In the genomic region with DNA sequence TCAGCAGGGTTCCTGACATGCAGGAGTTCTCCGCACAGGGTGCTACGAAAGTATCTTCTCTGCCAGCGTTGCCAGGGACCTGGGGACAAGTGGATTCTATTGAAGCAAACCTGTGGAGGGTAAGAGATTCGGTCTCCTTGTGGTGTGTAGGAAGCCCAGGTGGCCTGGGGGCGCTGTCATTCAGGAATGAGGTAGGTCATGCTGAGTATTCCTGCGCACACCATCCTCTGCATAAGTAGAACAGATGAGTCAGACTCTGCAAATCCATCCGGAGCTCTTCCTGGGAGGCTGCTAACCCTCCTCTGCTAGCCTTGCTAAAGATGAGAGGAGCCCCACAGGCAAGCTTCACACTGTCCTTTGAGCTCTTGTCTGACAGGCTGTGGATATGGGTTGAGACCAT, we compare ENCODE assay signal across 15 mouse cellular contexts. TPM values are rescaled to one million over a fixed set of nuclear protein-coding genes. Genes with fewer than 3 reads are reported as not detected.
DNase-seq lines count a peak whose midpoint lies in the region.
"Had no signal": no experiment of that assay in that cellular context is flagged by ENCODE, and none has a peak within 500 bp of the region (broad histone marks: within the 10 kb centered on the region; RNA-seq: fewer than 3 reads in every experiment).

No protein-coding gene starts in this region.

- DNase-seq in cerebellum, adult 9-11 months = peak; percentile 19
- no peak for DNase-seq in cerebellum, adult 18-20 months
- DNase-seq in layer of hippocampus, postnatal 36 days = peak; percentile 23 to 32
- no peak for DNase-seq in layer of hippocampus, adult 8-10 months (ENCODE audit: low spot score in 2 of 2)
- peak; percentile 58 to 61 for DNase-seq in left cerebral cortex, postnatal 36 days (ENCODE audit: low spot score in 2 of 2)
- DNase-seq in left cerebral cortex, postnatal 10 days (ENCODE audit: extremely low spot score in 1 of 2, low spot score in 2 of 2) = no peak
- peak; percentile 89 for DNase-seq in brain, adult 2 months (ENCODE audit: low read depth, low spot score)
- no peak for DNase-seq in Muller cell, postnatal 12 days (ENCODE audit: inconsistent ontology term)
- DNase-seq: adrenal gland, postnatal 14 days; cerebellum, postnatal 36 days; gastrocnemius, adult 2 months; gastrocnemius, postnatal 25 days; heart, postnatal 36 days had no signal

- intact Hi-C loops in left cerebral cortex, postnatal 36 days (cut with DNase I) = no loop called here
- intact Hi-C loops in left cerebral cortex, postnatal 10 days (cut with DNase I) = no loop called here

RNA-seq across cellular contexts. Expression of gene Rnf112, which starts 12.3 kb away (rescaled TPM):
- total RNA-seq in layer of hippocampus, postnatal 36 days (2021) = 100 to 1,000 TPM; 542 to 544 TPM
- 100 to 1,000 TPM; 373 to 488 (median 430) TPM for total RNA-seq in layer of hippocampus, adult 8-10 months (2022)
- 100 to 1,000 TPM; 274 to 345 TPM for total RNA-seq in left cerebral cortex, postnatal 36 days (2021)
- total RNA-seq in left cerebral cortex, postnatal 10 days (2021) = 100 to 1,000 TPM; 191 to 198 TPM
- total RNA-seq: granulocyte monocyte progenitor cell, adult 5-6 weeks; heart, postnatal 36 days; MEL had no signal

RNA-seq across cellular contexts. Expression of gene Mfap4, which starts 43.6 kb away (rescaled TPM):
- total RNA-seq in layer of hippocampus, postnatal 36 days (2021) = 1 to 10 TPM; 4.6 to 5.4 TPM
- 1 to 10 TPM; 5.1 to 7.5 (median 5.6) TPM for total RNA-seq in layer of hippocampus, adult 8-10 months (2022)
- total RNA-seq in left cerebral cortex, postnatal 36 days (2021) = 1 to 10 TPM; 2.6 to 3.3 TPM
- 1 to 10 TPM; 7.6 TPM for total RNA-seq in left cerebral cortex, postnatal 10 days (2021)
- total RNA-seq: granulocyte monocyte progenitor cell, adult 5-6 weeks; MEL had no signal

RNA-seq across cellular contexts. Expression of gene Mapk7, which starts 52.5 kb away (rescaled TPM):
- total RNA-seq in layer of hippocampus, postnatal 36 days (2021) = 10 to 100 TPM; 28.8 to 33.1 TPM
- 10 to 100 TPM; 27.1 to 28.8 (median 28.2) TPM for total RNA-seq in layer of hippocampus, adult 8-10 months (2022)
- 10 to 100 TPM; 21.6 to 22.9 TPM for total RNA-seq in left cerebral cortex, postnatal 36 days (2021)
- total RNA-seq in left cerebral cortex, postnatal 10 days (2021) = 10 to 100 TPM; 41.2 to 41.8 TPM

Comparison
In these comparisons a context has a peak if more than half of its experiments do, and no peak if none do; other contexts are left out.
1. DNase-seq: peak in cerebellum, adult 9-11 months (single experiment), layer of hippocampus, postnatal 36 days (2 of 2), left cerebral cortex, postnatal 36 days (2 of 2) and brain, adult 2 months (single experiment); none in cerebellum, adult 18-20 months (0 of 2), layer of hippocampus, adult 8-10 months (0 of 2), left cerebral cortex, postnatal 10 days (0 of 2) and Muller cell, postnatal 12 days (single experiment).